Mouse (Mus musculus) kidney, embryonic 14.5 days (tissue): ENCODE measurements around the gene Nectin2. TPM values are rescaled to one million over a fixed set of nuclear protein-coding genes. Genes with fewer than 3 reads are reported as not detected.

ENCODE experiments used
- ATAC-seq: fragments of 200-750 bp; cut with Nextera tagmentation; 2 replicates; pipeline ENCODE4 v1.8.0; 2017; ENCODE audit warnings: moderate number of reproducible peaks, mild to moderate bottlenecking, moderate TSS enrichment, moderate library complexity; ENCODE audit not compliant: low FRiP score, low TSS enrichment
- H3K27ac ChIP-seq: fragments of 300-500 bp; sonication (generic); 2 replicates; pipeline ENCODE4 v1.5.1; 2014; ENCODE audit warnings: low read depth, mild to moderate bottlenecking, low read length, moderate library complexity, mixed read lengths
- H3K27me3 ChIP-seq: fragments of 300-500 bp; sonication (generic); 2 replicates; pipeline ENCODE4 v1.6.1; 2014; ENCODE audit warnings: mild to moderate bottlenecking, low read length; ENCODE audit not compliant: control insufficient read depth, insufficient read depth
- H3K36me3 ChIP-seq: fragments of 300-500 bp; sonication (generic); 2 replicates; pipeline ENCODE4 v1.6.1; 2014; ENCODE audit warnings: low read length, mixed read lengths; ENCODE audit not compliant: control insufficient read depth, insufficient read depth
- H3K4me1 ChIP-seq: fragments of 300-500 bp; sonication (generic); 2 replicates; pipeline ENCODE4 v1.6.1; 2014; ENCODE audit warnings: low read length, mixed read lengths; ENCODE audit not compliant: control insufficient read depth, insufficient read depth
- H3K4me2 ChIP-seq: fragments of 300-500 bp; sonication (generic); replicated peaks from 2 replicates; pipeline ENCODE4 v1.6.1; 2014; ENCODE audit warnings: low read depth, mild to moderate bottlenecking, low read length
- H3K4me3 ChIP-seq: fragments of 300-500 bp; sonication (generic); 2 replicates; pipeline ENCODE4 v1.5.1; 2014; ENCODE audit warnings: mild to moderate bottlenecking, low read length
- H3K9ac ChIP-seq: fragments of 300-500 bp; sonication (generic); 2 replicates; pipeline ENCODE4 v1.6.1; 2014; ENCODE audit warnings: low read depth, mild to moderate bottlenecking, low read length, moderate library complexity
- H3K9me3 ChIP-seq: fragments of 300-500 bp; sonication (generic); 2 replicates; pipeline ENCODE4 v1.6.1; 2016; ENCODE audit warnings: low read length; ENCODE audit not compliant: control insufficient read depth
- WGBS: fragments of 180-500 bp; shearing (Covaris S2); extraction: QIAGEN DNeasy Blood & Tissue Kit; methylation state at CpG from one replicate; pipeline ENCODE4 v1.1.7; 2014; 5-methylcytosine and 5-hydroxymethylcytosine counted together
- polyA plus RNA-seq: library from polyadenylated mRNA; unstranded; fragments of >200 nt; fragmentation: Nextera tagmentation; extraction: Ambion mirVana; gene quantifications from 2 replicates; pipeline ENCODE4 v1.2.1, GENCODE M21; 2014

The Nectin2 gene
- polyA plus RNA-seq, 1 experiment from 2014 or later, result 139 TPM

- ATAC-seq, result no peak
- Histone ChIP-seq H3K4me2 (no peak overlapping the region), H3K36me3 (no peaks in the 10 kb centered on the region), H3K27me3 (no peaks in the 10 kb centered on the region), H3K4me3 (no peak overlapping the region), H3K27ac (no peak overlapping the region), H3K9me3 (no peaks in the 10 kb centered on the region), H3K4me1 (no peaks in the 10 kb centered on the region), H3K9ac (no peak overlapping the region)
- WGBS, result 76% methylated on average over 6 of the region's 6 CpGs
Observed at GRCm38 (mm10) chr7:19683771-19684201, 66.5 kb downstream of the Nectin2 start.

- no peak overlapping the region for H3K27ac ChIP-seq
- H3K36me3 ChIP-seq, result no peaks in the 10 kb centered on the region
- 61% methylated on average over 3 of the region's 3 CpGs for WGBS
Observed at GRCm38 (mm10) chr7:19682979-19683378, 67.3 kb downstream of the Nectin2 start.

GRCm38 (mm10) chr7:19681202-19681694, 69.0 kb downstream of the Nectin2 start, which contains the start of the genes Gm44805 and Apoc4:
TSS of gene Gm44805 (minus strand) at chr7:19681423.
TSS of gene Apoc4 (minus strand) at chr7:19681479.
- Histone ChIP-seq H3K36me3 (no peaks in the 10 kb centered on the region), H3K9me3 (no peaks in the 10 kb centered on the region), H3K27ac (no peak within 1 kb of the TSS), H3K4me2 (no peak within 1 kb of the TSS), H3K4me1 (no peaks in the 10 kb centered on the region), H3K4me3 (no peak within 1 kb of the TSS), H3K9ac (no peak within 1 kb of the TSS), H3K27me3 (no peaks in the 10 kb centered on the region)
- WGBS, result 47% methylated on average over 8 of the region's 8 CpGs
- ATAC-seq, result no peak

More at GRCm38 (mm10) chr7:19682979-19683378, 67.3 kb downstream of the Nectin2 start:
- Histone ChIP-seq H3K9ac (no peak overlapping the region), H3K4me3 (no peak overlapping the region), H3K4me2 (no peak overlapping the region), H3K27me3 (no peaks in the 10 kb centered on the region), H3K9me3 (no peaks in the 10 kb centered on the region), H3K4me1 (no peaks in the 10 kb centered on the region)
- no peak for ATAC-seq

GRCm38 (mm10) chr7:19680702-19681101, 69.6 kb downstream of the Nectin2 start:
- Histone ChIP-seq H3K27me3 (no peaks in the 10 kb centered on the region), H3K36me3 (no peaks in the 10 kb centered on the region), H3K9me3 (no peaks in the 10 kb centered on the region), H3K4me3 (no peak overlapping the region), H3K4me1 (no peaks in the 10 kb centered on the region), H3K4me2 (no peak overlapping the region), H3K9ac (no peak overlapping the region), H3K27ac (no peak overlapping the region)
- ATAC-seq, result no peak
- 85% methylated on average over 2 of the region's 2 CpGs for WGBS

GRCm38 (mm10) chr7:19678901-19679300, 71.4 kb downstream of the Nectin2 start:
- 84% methylated on average over 3 of the region's 3 CpGs for WGBS

GRCm38 (mm10) chr7:19677872-19678271, 72.4 kb downstream of the Nectin2 start, which contains the start of gene Apoc2:
TSS of gene Apoc2 (minus strand) at chr7:19677941.
- no peak for ATAC-seq
- no peaks in the 10 kb centered on the region for H3K9me3 ChIP-seq
- H3K9ac ChIP-seq, result no peak within 1 kb of the TSS
- H3K4me3 ChIP-seq, result no peak within 1 kb of the TSS
- no peaks in the 10 kb centered on the region for H3K27me3 ChIP-seq
- H3K27ac ChIP-seq, result no peak within 1 kb of the TSS
- no peak within 1 kb of the TSS for H3K4me2 ChIP-seq
- H3K36me3 ChIP-seq, result no peaks in the 10 kb centered on the region
- no peaks in the 10 kb centered on the region for H3K4me1 ChIP-seq
- WGBS, result 64% methylated on average over 8 of the region's 8 CpGs

More at GRCm38 (mm10) chr7:19678901-19679300, 71.4 kb downstream of the Nectin2 start:
- no peak overlapping the region for H3K27ac ChIP-seq
- H3K27me3 ChIP-seq, result no peaks in the 10 kb centered on the region
- H3K4me1 ChIP-seq, result no peaks in the 10 kb centered on the region
- ATAC-seq, result no peak
- no peaks in the 10 kb centered on the region for H3K9me3 ChIP-seq
- no peak overlapping the region for H3K4me2 ChIP-seq
- no peak overlapping the region for H3K9ac ChIP-seq
- H3K4me3 ChIP-seq, result no peak overlapping the region
- no peaks in the 10 kb centered on the region for H3K36me3 ChIP-seq

GRCm38 (mm10) chr7:19676662-19677061, 73.6 kb downstream of the Nectin2 start:
- Histone ChIP-seq H3K4me1 (no peaks in the 10 kb centered on the region), H3K4me2 (no peak overlapping the region), H3K27ac (no peak overlapping the region), H3K9ac (no peak overlapping the region), H3K36me3 (no peaks in the 10 kb centered on the region), H3K9me3 (no peaks in the 10 kb centered on the region), H3K4me3 (no peak overlapping the region), H3K27me3 (no peaks in the 10 kb centered on the region)
- ATAC-seq, result no peak
- 72% methylated on average over 1 of the region's 1 CpGs for WGBS

- Histone ChIP-seq H3K27ac (no peak overlapping the region), H3K4me2 (no peak overlapping the region), H3K4me3 (no peak overlapping the region), H3K4me1 (no peaks in the 10 kb centered on the region), H3K27me3 (no peaks in the 10 kb centered on the region), H3K9ac (no peak overlapping the region), H3K9me3 (no peaks in the 10 kb centered on the region), H3K36me3 (no peaks in the 10 kb centered on the region)
- ATAC-seq, result no peak
- 84% methylated on average over 10 of the region's 10 CpGs for WGBS
Observed at GRCm38 (mm10) chr7:19675824-19676223, 74.5 kb downstream of the Nectin2 start.

GRCm38 (mm10) chr7:19673083-19673699, 77.1 kb downstream of the Nectin2 start:
- ATAC-seq, result no peak
- Histone ChIP-seq H3K27ac (no peak overlapping the region), H3K4me3 (no peak overlapping the region), H3K27me3 (no peaks in the 10 kb centered on the region), H3K9me3 (no peaks in the 10 kb centered on the region), H3K4me1 (0 out of 2 replicates have a peak, but pooled peaks cover 4% of the 10 kb centered on the region), H3K4me2 (no peak overlapping the region), H3K9ac (no peak overlapping the region), H3K36me3 (no peaks in the 10 kb centered on the region)
- 65% methylated on average over 14 of the region's 14 CpGs for WGBS
